Mouse (Mus musculus) neural tube, embryonic 14.5 days (tissue): Measurements from ENCODE around the gene Pitpna. TPM values are rescaled to one million over a fixed set of nuclear protein-coding genes. Genes with fewer than 3 reads are reported as not detected.
"Not testable (repeated sequence)": the region's sequence is repeated elsewhere in the genome, so short reads cannot be mapped to it uniquely, and the experiment has no call there.

Experiments used
- ATAC-seq: fragments of 200-750 bp; cut with Nextera tagmentation; 2 replicates; pipeline ENCODE4 v1.8.0; 2017; ENCODE audit warnings: low read depth, mild to moderate bottlenecking, moderate TSS enrichment, moderate library complexity
- H3K27ac ChIP-seq: fragments of 300-500 bp; sonication (generic); 2 replicates; pipeline ENCODE4 v1.5.1; 2014; ENCODE audit warnings: low read depth, mild to moderate bottlenecking, control low read depth, low read length, moderate library complexity, mixed read lengths
- H3K27me3 ChIP-seq: fragments of 300-500 bp; sonication (generic); 2 replicates; pipeline ENCODE4 v1.6.1; 2014; ENCODE audit warnings: low read length; ENCODE audit not compliant: control insufficient read depth, insufficient read depth
- H3K36me3 ChIP-seq: fragments of 300-500 bp; sonication (generic); 2 replicates; pipeline ENCODE4 v1.6.1; 2014; ENCODE audit warnings: low read length, mixed read lengths; ENCODE audit not compliant: control insufficient read depth, insufficient read depth
- H3K4me1 ChIP-seq: fragments of 300-500 bp; sonication (generic); 2 replicates; pipeline ENCODE4 v1.6.1; 2014; ENCODE audit warnings: low read length; ENCODE audit not compliant: control insufficient read depth, insufficient read depth
- H3K4me2 ChIP-seq: fragments of 300-500 bp; sonication (generic); 2 replicates; pipeline ENCODE4 v1.6.1; 2014; ENCODE audit warnings: mild to moderate bottlenecking, low read depth, low read length, control low read depth
- H3K4me3 ChIP-seq: fragments of 300-500 bp; sonication (generic); 2 replicates; pipeline ENCODE4 v1.5.1; 2014; ENCODE audit warnings: low read depth, low read length, control low read depth, mixed read lengths
- H3K9ac ChIP-seq: fragments of 300-500 bp; sonication (generic); replicated peaks from 2 replicates; pipeline ENCODE4 v1.6.1; 2014; ENCODE audit warnings: low read depth, mild to moderate bottlenecking, control low read depth, low read length, mixed read lengths
- H3K9me3 ChIP-seq: fragments of 300-500 bp; sonication (generic); 2 replicates; pipeline ENCODE4 v1.6.1; 2016; ENCODE audit warnings: low read length; ENCODE audit not compliant: control insufficient read depth
- WGBS: fragments of 180-500 bp; shearing (Covaris S2); extraction: QIAGEN DNeasy Blood & Tissue Kit; methylation state at CpG from one replicate; pipeline ENCODE4 v1.1.7; 2014; 5-methylcytosine and 5-hydroxymethylcytosine counted together
- polyA plus RNA-seq: library from polyadenylated mRNA; unstranded; fragments of >200 nt; fragmentation: Nextera tagmentation; extraction: Ambion mirVana; gene quantifications from 2 replicates; pipeline ENCODE4 v1.2.1, GENCODE M21; 2014

Pitpna gene
- polyA plus RNA-seq, 1 experiment from 2014 or later = 128 TPM

DNA sequence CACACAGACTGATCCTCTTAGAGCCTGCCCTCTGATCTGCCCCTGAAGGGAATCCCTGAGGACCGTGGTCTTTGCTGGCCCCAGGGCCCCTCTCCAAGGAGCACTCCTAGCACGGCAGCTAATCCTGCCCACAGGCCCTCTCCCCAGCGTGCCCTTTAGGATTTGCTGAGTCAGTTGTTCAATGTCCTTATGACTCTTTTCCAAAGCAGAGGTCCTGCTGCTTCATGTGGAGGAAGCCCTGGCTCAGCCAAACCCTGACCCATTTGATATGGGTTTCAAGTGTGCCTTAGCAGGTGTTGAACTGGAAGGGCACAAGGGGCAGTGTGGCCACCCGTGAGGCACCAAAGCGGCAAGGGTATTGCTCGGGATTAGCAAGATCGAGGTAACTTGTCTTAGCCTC lies 7.9 kb downstream of the Pitpna start:
- Histone ChIP-seq H3K4me3 (no peak overlapping the region), H3K9me3 (no peaks in the 10 kb centered on the region), H3K9ac (no peak overlapping the region), H3K27ac (no peak overlapping the region), H3K27me3 (no peaks in the 10 kb centered on the region), H3K36me3 (peaks cover 43% of the 10 kb centered on the region), H3K4me1 (no peaks in the 10 kb centered on the region), H3K4me2 (no peak overlapping the region)
- WGBS = 85% methylated on average over 7 of the region's 7 CpGs
- no peak for ATAC-seq

DNA sequence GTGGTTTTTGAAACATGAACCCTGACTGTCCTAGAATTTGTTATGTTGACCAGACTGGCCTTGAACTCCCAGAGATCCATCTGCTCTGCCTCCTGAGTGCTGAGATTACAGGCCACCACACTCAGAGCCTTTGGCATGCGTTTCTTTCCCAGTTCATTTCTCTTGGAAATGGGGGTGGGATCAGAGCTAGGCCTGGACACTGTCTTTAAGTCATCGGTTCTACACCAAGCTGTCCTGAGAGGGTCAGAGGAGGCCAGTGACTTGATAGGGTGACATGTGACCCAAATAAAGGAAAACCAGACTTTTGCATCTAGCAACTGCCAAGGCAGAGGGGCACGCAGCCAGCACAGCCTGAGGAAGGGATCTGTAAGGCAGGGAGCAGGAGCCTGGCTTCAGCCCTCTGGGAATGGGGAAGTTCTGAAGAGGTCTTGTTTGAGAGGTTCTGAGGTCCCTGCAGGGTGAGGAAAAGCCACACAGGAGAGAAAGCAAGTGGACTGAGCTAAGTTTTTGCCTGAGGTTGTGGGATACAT lies 8.9 kb downstream of the Pitpna start:
- no peaks in the 10 kb centered on the region for H3K9me3 ChIP-seq
- H3K4me3 ChIP-seq = no peak overlapping the region
- H3K4me2 ChIP-seq = no peak overlapping the region
- H3K4me1 ChIP-seq = no peaks in the 10 kb centered on the region
- 88% methylated on average over 3 of the region's 3 CpGs for WGBS
- no peak overlapping the region for H3K27ac ChIP-seq
- no peaks in the 10 kb centered on the region for H3K27me3 ChIP-seq
- no peak overlapping the region for H3K9ac ChIP-seq
- ATAC-seq = no peak
- peaks cover 52% of the 10 kb centered on the region for H3K36me3 ChIP-seq

DNA sequence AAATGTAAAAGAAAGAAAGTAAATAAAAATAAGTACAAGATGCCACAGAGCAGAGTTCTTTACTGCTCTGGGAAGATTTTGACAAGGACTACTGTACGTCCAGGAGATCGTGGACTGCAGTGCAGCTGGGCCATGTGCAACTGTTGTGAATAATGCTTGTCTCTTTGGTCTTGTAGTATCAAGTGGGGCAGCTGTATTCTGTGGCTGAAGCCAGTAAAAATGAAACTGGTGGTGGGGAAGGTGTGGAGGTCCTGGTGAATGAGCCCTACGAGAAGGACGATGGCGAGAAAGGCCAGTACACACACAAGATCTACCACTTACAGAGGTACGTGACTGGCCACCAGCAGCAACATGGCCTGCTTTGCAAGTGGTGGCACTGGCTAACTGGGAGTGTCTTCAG lies 10.1 kb downstream of the Pitpna start:
- 95% methylated on average over 6 of the region's 6 CpGs for WGBS
- H3K4me1 ChIP-seq = no peaks in the 10 kb centered on the region
- H3K9me3 ChIP-seq = no peaks in the 10 kb centered on the region
- ATAC-seq = no peak
- H3K4me3 ChIP-seq = no peak overlapping the region
- no peaks in the 10 kb centered on the region for H3K27me3 ChIP-seq
- H3K27ac ChIP-seq = no peak overlapping the region
- H3K4me2 ChIP-seq = no peak overlapping the region
- peaks cover 57% of the 10 kb centered on the region for H3K36me3 ChIP-seq
- H3K9ac ChIP-seq = no peak overlapping the region

DNA sequence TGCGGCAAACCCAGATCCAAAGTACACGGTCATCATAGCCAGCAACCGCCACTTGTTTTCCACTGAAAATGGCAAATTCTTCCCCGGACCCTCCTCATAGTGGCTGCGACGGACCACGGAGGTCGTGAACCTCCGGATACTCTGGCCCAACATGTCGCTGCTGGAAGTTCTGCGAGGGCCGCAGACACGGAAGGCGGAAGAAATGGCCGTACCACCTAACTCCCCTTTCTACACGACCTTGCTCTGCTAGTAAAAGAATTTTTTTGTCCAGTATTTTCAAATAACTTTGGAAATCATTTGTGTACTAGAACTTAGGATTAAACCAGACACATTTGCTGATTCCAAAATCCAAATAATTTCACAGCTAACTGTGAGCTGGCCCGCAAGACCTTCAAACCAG lies 11.9 kb downstream of the Pitpna start:
- not testable (repeated sequence) for H3K4me1 ChIP-seq, H3K9ac ChIP-seq, H3K27ac ChIP-seq, ATAC-seq, H3K4me2 ChIP-seq, H3K9me3 ChIP-seq, H3K27me3 ChIP-seq, H3K4me3 ChIP-seq
- peaks cover 55% of the 10 kb centered on the region for H3K36me3 ChIP-seq
- WGBS = 95% methylated on average over 16 of the region's 17 CpGs

DNA sequence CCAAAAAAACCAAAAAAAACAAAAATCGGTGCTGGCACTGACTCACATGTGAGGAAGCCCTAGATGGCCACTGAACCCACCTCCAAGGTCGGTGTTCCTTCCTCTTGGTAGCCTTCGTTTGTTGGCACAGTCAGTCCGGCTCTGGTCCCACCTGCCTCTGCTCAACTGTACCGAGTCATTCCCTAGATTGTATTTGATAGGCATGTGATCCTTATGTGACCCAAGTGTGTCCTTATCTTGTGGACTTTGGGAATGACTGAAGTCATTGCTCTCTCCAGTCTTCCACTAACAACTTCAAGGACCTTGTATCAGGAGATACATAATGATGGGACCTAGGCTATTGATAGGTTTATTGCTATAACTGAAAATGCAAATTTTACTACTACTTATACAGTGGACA lies 16.9 kb downstream of the Pitpna start:
- no peak for ATAC-seq
- no peaks in the 10 kb centered on the region for H3K4me1 ChIP-seq
- 93% methylated on average over 5 of the region's 5 CpGs for WGBS
- H3K27ac ChIP-seq = no peak overlapping the region
- H3K36me3 ChIP-seq = peaks cover 56% of the 10 kb centered on the region
- no peak overlapping the region for H3K9ac ChIP-seq
- H3K9me3 ChIP-seq = no peaks in the 10 kb centered on the region
- no peaks in the 10 kb centered on the region for H3K27me3 ChIP-seq
- H3K4me3 ChIP-seq = no peak overlapping the region
- H3K4me2 ChIP-seq = no peak overlapping the region

DNA sequence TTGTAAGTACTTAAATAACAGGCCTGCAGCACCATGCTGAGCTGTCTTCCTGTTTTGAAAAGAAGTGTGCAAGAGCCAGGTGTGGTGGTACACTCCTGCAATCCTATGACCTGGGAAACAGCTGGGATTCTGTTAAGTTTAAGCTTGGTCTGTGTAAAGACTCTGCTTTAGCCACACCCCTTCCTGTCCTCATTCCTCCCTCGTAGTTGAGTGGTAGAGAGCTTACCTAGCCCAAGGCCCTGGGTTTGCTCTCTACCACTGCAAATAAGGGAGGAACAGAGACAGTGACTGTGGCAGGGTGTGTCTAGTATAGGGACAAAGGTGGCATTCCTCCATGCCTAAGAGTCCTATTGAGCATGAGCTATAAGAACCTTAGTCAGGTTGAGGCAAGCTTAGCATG lies 17.4 kb downstream of the Pitpna start:
- Histone ChIP-seq H3K9ac (no peak overlapping the region), H3K27me3 (no peaks in the 10 kb centered on the region), H3K4me2 (no peak overlapping the region), H3K4me1 (no peaks in the 10 kb centered on the region), H3K9me3 (no peaks in the 10 kb centered on the region), H3K36me3 (peaks cover 59% of the 10 kb centered on the region), H3K4me3 (no peak overlapping the region), H3K27ac (no peak overlapping the region)
- 75% methylated on average over 1 of the region's 1 CpGs for WGBS
- ATAC-seq = no peak

DNA sequence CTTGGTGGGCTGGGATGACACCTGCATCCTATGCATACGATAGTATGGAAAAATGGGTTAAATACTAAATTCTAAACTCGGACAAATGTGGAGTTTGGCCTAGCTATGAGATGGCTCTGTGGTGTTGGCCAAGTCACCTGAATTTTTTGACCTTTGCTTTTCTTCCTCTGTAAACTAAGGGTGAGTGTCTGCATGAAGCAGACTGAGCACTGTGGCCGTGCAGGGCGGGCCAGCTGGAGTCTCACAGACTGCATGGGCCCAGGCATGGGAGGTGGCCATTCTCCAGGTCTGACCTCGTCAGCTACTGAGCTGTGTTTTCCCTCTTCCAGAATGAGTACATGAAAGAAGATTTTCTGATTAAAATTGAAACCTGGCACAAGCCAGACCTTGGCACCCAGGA lies 20.9 kb downstream of the Pitpna start:
- Histone ChIP-seq H3K4me3 (no peak overlapping the region), H3K9ac (no peak overlapping the region), H3K27me3 (no peaks in the 10 kb centered on the region), H3K9me3 (no peaks in the 10 kb centered on the region), H3K36me3 (peaks cover 56% of the 10 kb centered on the region), H3K4me2 (no peak overlapping the region), H3K27ac (no peak overlapping the region), H3K4me1 (no peaks in the 10 kb centered on the region)
- WGBS = 95% methylated on average over 5 of the region's 5 CpGs
- ATAC-seq = no peak

DNA sequence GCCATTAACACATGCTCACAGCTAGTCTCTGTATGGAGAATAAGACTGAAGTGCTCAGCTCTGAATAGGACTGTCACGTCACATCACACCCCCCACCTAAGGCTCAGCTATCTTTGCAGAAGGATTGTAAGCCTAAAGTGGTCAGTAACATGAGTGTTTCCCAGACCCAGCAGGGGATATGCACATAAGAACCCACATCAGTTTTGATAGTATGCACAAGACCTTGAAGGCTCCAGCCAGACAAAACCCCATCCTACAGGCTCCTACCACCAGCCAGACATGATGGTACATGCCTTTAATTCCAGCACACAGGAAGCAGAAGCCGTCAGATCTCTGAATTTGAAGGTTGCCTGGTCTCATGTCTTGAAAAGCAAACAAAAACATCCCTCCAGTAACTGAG lies 22.1 kb downstream of the Pitpna start:
- no peak overlapping the region for H3K4me2 ChIP-seq
- H3K27me3 ChIP-seq = no peaks in the 10 kb centered on the region
- WGBS = 91% methylated on average over 2 of the region's 2 CpGs
- no peaks in the 10 kb centered on the region for H3K9me3 ChIP-seq
- peaks cover 49% of the 10 kb centered on the region for H3K36me3 ChIP-seq
- ATAC-seq = no peak
- H3K4me1 ChIP-seq = no peaks in the 10 kb centered on the region
- H3K4me3 ChIP-seq = no peak overlapping the region
- H3K27ac ChIP-seq = no peak overlapping the region
- no peak overlapping the region for H3K9ac ChIP-seq

DNA sequence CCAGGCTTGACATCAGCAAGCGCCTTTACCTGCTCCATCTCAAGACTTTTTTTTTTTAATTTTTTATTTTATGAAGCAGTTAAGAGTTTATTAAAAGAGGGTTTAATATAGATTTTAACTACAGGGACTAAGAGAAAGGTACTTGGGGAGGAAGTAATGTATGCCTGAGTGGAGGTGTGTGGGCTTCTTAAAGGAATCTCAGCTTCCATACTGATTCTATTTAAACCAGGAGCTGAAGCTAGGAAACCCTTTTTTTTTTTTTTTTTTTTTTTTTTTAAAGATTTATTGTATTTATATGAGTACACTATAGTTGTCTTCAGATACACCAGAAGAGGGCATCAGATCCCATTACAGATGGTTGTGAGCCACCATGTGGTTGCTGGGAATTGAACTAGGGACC lies 26.9 kb downstream of the Pitpna start:
- no peaks in the 10 kb centered on the region for H3K4me1 ChIP-seq
- peaks cover 41% of the 10 kb centered on the region for H3K36me3 ChIP-seq
- no peak for ATAC-seq
- no peaks in the 10 kb centered on the region for H3K27me3 ChIP-seq
- no peak overlapping the region for H3K27ac ChIP-seq
- H3K4me2 ChIP-seq = no peak overlapping the region
- 97% methylated on average over 1 of the region's 1 CpGs for WGBS
- H3K9ac ChIP-seq = no peak overlapping the region
- no peak overlapping the region for H3K4me3 ChIP-seq
- H3K9me3 ChIP-seq = no peaks in the 10 kb centered on the region

DNA sequence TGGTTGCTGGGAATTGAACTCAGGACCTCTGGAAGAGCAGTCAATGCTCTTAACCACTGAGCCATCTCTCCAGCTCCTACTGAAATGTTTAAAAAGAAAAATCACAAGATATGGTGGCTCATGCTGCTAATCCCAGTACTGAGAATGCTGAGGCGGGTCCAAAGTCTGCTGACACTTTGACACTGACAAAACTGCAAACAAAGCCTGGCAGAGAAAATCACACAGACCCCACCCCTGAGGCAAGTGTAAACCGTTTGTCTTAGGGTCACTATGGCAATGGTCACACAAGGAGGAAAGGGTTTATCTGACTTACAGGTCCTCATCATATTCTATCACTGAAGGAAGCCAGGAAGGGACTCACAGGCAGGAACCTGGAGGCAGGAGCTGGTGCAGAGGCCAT lies 27.7 kb downstream of the Pitpna start:
- Histone ChIP-seq H3K27ac (no peak overlapping the region), H3K4me3 (no peak overlapping the region), H3K27me3 (no peaks in the 10 kb centered on the region), H3K9me3 (no peaks in the 10 kb centered on the region), H3K9ac (no peak overlapping the region), H3K4me2 (no peak overlapping the region), H3K36me3 (peaks cover 42% of the 10 kb centered on the region), H3K4me1 (no peaks in the 10 kb centered on the region)
- ATAC-seq = no peak
- WGBS = 94% methylated on average over 2 of the region's 2 CpGs
